Mouse (Mus musculus) forebrain, embryonic 10.5 days (tissue): ENCODE measurements at regions not wholly inside any gene's neighbourhood (a gene's known extent, or its start where the extent isn't known, plus 50 kb on each side); places are given as distances from the start of the nearest gene placed in this dataset.

ENCODE experiments used
- DNase-seq: peaks from one replicate; pipeline ENCODE4 v3.0.0-alpha.2; 2017; ENCODE audit warnings: low spot score; ENCODE audit errors: extremely low spot score
- H3K27ac ChIP-seq: fragments of 300-500 bp; sonication (generic); 2 replicates; pipeline ENCODE4 v1.5.1; 2016; ENCODE audit warnings: mild to moderate bottlenecking
- H3K27me3 ChIP-seq: fragments of 300-500 bp; sonication (generic); 2 replicates; pipeline ENCODE4 v1.6.1; 2016; ENCODE audit warnings: mild to moderate bottlenecking; ENCODE audit not compliant: poor library complexity, severe bottlenecking
- H3K36me3 ChIP-seq: fragments of 300-500 bp; sonication (generic); replicated peaks from 2 replicates; pipeline ENCODE4 v1.6.1; 2016; ENCODE audit warnings: mild to moderate bottlenecking, moderate library complexity
- H3K4me1 ChIP-seq: fragments of 300-500 bp; sonication (generic); 2 replicates; pipeline ENCODE4 v1.6.1; 2016
- H3K4me3 ChIP-seq: fragments of 300-500 bp; sonication (generic); 2 replicates; pipeline ENCODE4 v1.5.1; 2016; ENCODE audit warnings: mild to moderate bottlenecking, moderate library complexity
- H3K9me3 ChIP-seq: fragments of 300-500 bp; sonication (generic); 2 replicates; pipeline ENCODE4 v1.6.1; 2016; ENCODE audit warnings: mild to moderate bottlenecking, moderate library complexity
- WGBS: fragments of 180-500 bp; shearing (Covaris S2); methylation state at CpG from one replicate; pipeline ENCODE4 v1.1.7; 2016; 5-methylcytosine and 5-hydroxymethylcytosine counted together

- Histone ChIP-seq H3K27ac (no peak overlapping the region), H3K36me3 (no peaks in the 10 kb centered on the region), H3K4me3 (no peak overlapping the region), H3K9me3 (no peaks in the 10 kb centered on the region), H3K27me3 (no peaks in the 10 kb centered on the region), H3K4me1 (no peaks in the 10 kb centered on the region)
- DNase-seq = no peak
- 77% methylated on average over 2 of the region's 2 CpGs for WGBS
Observed at GRCm38 (mm10) chr7:40052255-40052654, 534.7 kb downstream of the Zfp619 start.

- Histone ChIP-seq H3K4me1 (no peaks in the 10 kb centered on the region), H3K36me3 (no peaks in the 10 kb centered on the region), H3K27me3 (no peaks in the 10 kb centered on the region), H3K4me3 (no peak overlapping the region), H3K27ac (no peak overlapping the region), H3K9me3 (no peaks in the 10 kb centered on the region)
- no peak for DNase-seq
- 61% methylated on average over 4 of the region's 4 CpGs for WGBS
Observed at GRCm38 (mm10) chr7:40058836-40059235, 541.3 kb downstream of the Zfp619 start.

GRCm38 (mm10) chr7:40064631-40065030 lies 547.1 kb downstream of the Zfp619 start:
- H3K27ac ChIP-seq = no peak overlapping the region
- H3K36me3 ChIP-seq = no peaks in the 10 kb centered on the region
- H3K9me3 ChIP-seq = no peaks in the 10 kb centered on the region
- H3K27me3 ChIP-seq = no peaks in the 10 kb centered on the region
- no peak for DNase-seq
- 61% methylated on average over 2 of the region's 2 CpGs for WGBS
- no peak overlapping the region for H3K4me3 ChIP-seq
- H3K4me1 ChIP-seq = no peaks in the 10 kb centered on the region

- Histone ChIP-seq H3K27me3 (no peaks in the 10 kb centered on the region), H3K27ac (no peak overlapping the region), H3K4me1 (no peaks in the 10 kb centered on the region), H3K4me3 (no peak overlapping the region), H3K36me3 (no peaks in the 10 kb centered on the region), H3K9me3 (no peaks in the 10 kb centered on the region)
- 80% methylated on average over 6 of the region's 6 CpGs for WGBS
- DNase-seq = no peak
Observed at GRCm38 (mm10) chr7:40065526-40065925, 548.0 kb downstream of the Zfp619 start.

GRCm38 (mm10) chr7:40067378-40067777 lies 549.8 kb downstream of the Zfp619 start:
- Histone ChIP-seq H3K27ac (no peak overlapping the region), H3K4me1 (no peaks in the 10 kb centered on the region), H3K9me3 (no peaks in the 10 kb centered on the region), H3K27me3 (no peaks in the 10 kb centered on the region), H3K36me3 (no peaks in the 10 kb centered on the region), H3K4me3 (no peak overlapping the region)
- no peak for DNase-seq
- WGBS = 80% methylated on average over 1 of the region's 1 CpGs

- Histone ChIP-seq H3K27ac (no peak overlapping the region), H3K9me3 (no peaks in the 10 kb centered on the region), H3K4me3 (no peak overlapping the region), H3K27me3 (no peaks in the 10 kb centered on the region), H3K4me1 (no peaks in the 10 kb centered on the region), H3K36me3 (no peaks in the 10 kb centered on the region)
- WGBS = 79% methylated on average over 2 of the region's 2 CpGs
- no peak for DNase-seq
Observed at GRCm38 (mm10) chr7:40071313-40071712, 553.7 kb downstream of the Zfp619 start.

GRCm38 (mm10) chr7:40072478-40072877 lies 554.9 kb downstream of the Zfp619 start:
- no peak for DNase-seq
- Histone ChIP-seq H3K27me3 (no peaks in the 10 kb centered on the region), H3K4me1 (no peaks in the 10 kb centered on the region), H3K4me3 (no peak overlapping the region), H3K27ac (no peak overlapping the region), H3K36me3 (no peaks in the 10 kb centered on the region), H3K9me3 (no peaks in the 10 kb centered on the region)
- 91% methylated on average over 1 of the region's 1 CpGs for WGBS

GRCm38 (mm10) chr7:40086236-40086635 lies 568.7 kb downstream of the Zfp619 start:
- DNase-seq = no peak
- WGBS = 64% methylated on average over 2 of the region's 2 CpGs
- H3K36me3 ChIP-seq = no peaks in the 10 kb centered on the region
- no peaks in the 10 kb centered on the region for H3K4me1 ChIP-seq
- H3K27me3 ChIP-seq = no peaks in the 10 kb centered on the region
- no peak overlapping the region for H3K4me3 ChIP-seq
- H3K27ac ChIP-seq = no peak overlapping the region
- H3K9me3 ChIP-seq = no peaks in the 10 kb centered on the region

- H3K4me3 ChIP-seq = no peak overlapping the region
- H3K27me3 ChIP-seq = no peaks in the 10 kb centered on the region
- no peak overlapping the region for H3K27ac ChIP-seq
- no peaks in the 10 kb centered on the region for H3K4me1 ChIP-seq
- no peaks in the 10 kb centered on the region for H3K36me3 ChIP-seq
- no peaks in the 10 kb centered on the region for H3K9me3 ChIP-seq
- 85% methylated on average over 2 of the region's 2 CpGs for WGBS
- DNase-seq = no peak
Observed at GRCm38 (mm10) chr7:40097094-40097493, 579.5 kb downstream of the Zfp619 start.

GRCm38 (mm10) chr7:40103057-40103945 lies 585.7 kb downstream of the Zfp619 start:
- WGBS = 92% methylated on average over 7 of the region's 7 CpGs
- Histone ChIP-seq H3K27ac (no peak overlapping the region), H3K4me3 (no peak overlapping the region), H3K27me3 (no peaks in the 10 kb centered on the region), H3K4me1 (no peaks in the 10 kb centered on the region), H3K36me3 (no peaks in the 10 kb centered on the region), H3K9me3 (no peaks in the 10 kb centered on the region)
- no peak for DNase-seq

GRCm38 (mm10) chr7:40142906-40143305 lies 625.3 kb downstream of the Zfp619 start:
- Histone ChIP-seq H3K4me3 (no peak overlapping the region), H3K36me3 (no peaks in the 10 kb centered on the region), H3K9me3 (no peaks in the 10 kb centered on the region), H3K4me1 (no peaks in the 10 kb centered on the region), H3K27ac (no peak overlapping the region), H3K27me3 (no peaks in the 10 kb centered on the region)
- DNase-seq = no peak
- 93% methylated on average over 4 of the region's 4 CpGs for WGBS

- Histone ChIP-seq H3K27me3 (no peaks in the 10 kb centered on the region), H3K36me3 (no peaks in the 10 kb centered on the region), H3K4me1 (no peaks in the 10 kb centered on the region), H3K9me3 (no peaks in the 10 kb centered on the region), H3K27ac (no peak overlapping the region), H3K4me3 (no peak overlapping the region)
- 63% methylated on average over 1 of the region's 1 CpGs for WGBS
- no peak for DNase-seq
Observed at GRCm38 (mm10) chr7:40144431-40144830, 626.9 kb downstream of the Zfp619 start.

GRCm38 (mm10) chr7:40177570-40177969 lies 660.0 kb downstream of the Zfp619 start:
- H3K4me1 ChIP-seq = no peaks in the 10 kb centered on the region
- H3K27ac ChIP-seq = no peak overlapping the region
- H3K27me3 ChIP-seq = no peaks in the 10 kb centered on the region
- no peak overlapping the region for H3K4me3 ChIP-seq
- no peak for DNase-seq
- no peaks in the 10 kb centered on the region for H3K9me3 ChIP-seq
- H3K36me3 ChIP-seq = no peaks in the 10 kb centered on the region
- WGBS = 89% methylated on average over 2 of the region's 2 CpGs
